In genomic region chr4:140845666-140846065, GRCm38 (mm10) we compare ENCODE assay signal across 23 mouse cellular contexts. TPM values are rescaled to one million over a fixed set of nuclear protein-coding genes. Genes with fewer than 3 reads are reported as not detected.
DNase-seq lines count a peak whose midpoint lies in the region; ATAC-seq and TF ChIP-seq lines count a peak whose summit lies in the region.
"Had no signal": no experiment of that assay in that cellular context is flagged by ENCODE, and none has a peak within 500 bp of the region (broad histone marks: within the 10 kb centered on the region; RNA-seq: fewer than 3 reads in every experiment).

Padi1 (minus strand) TSS chr4:140845778.

- H3K9ac ChIP-seq in midbrain, embryonic 14.5 days (replicated peaks; ENCODE audit: low read length) = no peak within 1 kb of the TSS
- no peak within 1 kb of the TSS for H3K9ac ChIP-seq in midbrain, embryonic 11.5 days (ENCODE audit: low read length)
- H3K9ac ChIP-seq in stomach, embryonic 16.5 days (ENCODE audit: low read length) = no peak within 1 kb of the TSS
- H3K9ac ChIP-seq in forebrain, postnatal 0 days = no peak within 1 kb of the TSS
- H3K9ac ChIP-seq: lung, embryonic 15.5 days had no signal

- WGBS in midbrain, embryonic 14.5 days = 70% methylated on average over 6 of the region's 6 CpGs
- WGBS in midbrain, embryonic 11.5 days = 86% methylated on average over 6 of the region's 6 CpGs
- WGBS in embryonic facial prominence, embryonic 10.5 days = 69% methylated on average over 6 of the region's 6 CpGs
- 68% methylated on average over 6 of the region's 6 CpGs for WGBS in stomach, embryonic 16.5 days
- WGBS in forebrain, postnatal 0 days = 68% methylated on average over 6 of the region's 6 CpGs

- no peaks in the 10 kb centered on the region for H3K27me3 ChIP-seq in midbrain, embryonic 14.5 days (ENCODE audit: control insufficient read depth, insufficient read depth, low read length)
- no peaks in the 10 kb centered on the region for H3K27me3 ChIP-seq in midbrain, embryonic 11.5 days (ENCODE audit: control insufficient read depth, insufficient read depth, low read length)
- no peaks in the 10 kb centered on the region for H3K27me3 ChIP-seq in embryonic facial prominence, embryonic 10.5 days (replicated peaks; ENCODE audit: low read depth, poor library complexity, severe bottlenecking)
- no peaks in the 10 kb centered on the region for H3K27me3 ChIP-seq in stomach, embryonic 16.5 days (ENCODE audit: control insufficient read depth, insufficient read depth, low read length)
- H3K27me3 ChIP-seq in forebrain, postnatal 0 days (ENCODE audit: insufficient read depth, low read length) = no peaks in the 10 kb centered on the region
- H3K27me3 ChIP-seq: lung, embryonic 15.5 days had no signal

- no peak within 1 kb of the TSS for H3K27ac ChIP-seq in midbrain, embryonic 14.5 days (replicated peaks; ENCODE audit: low read depth, low read length)
- H3K27ac ChIP-seq in midbrain, embryonic 11.5 days (ENCODE audit: low read depth, low read length) = no peak within 1 kb of the TSS
- H3K27ac ChIP-seq in embryonic facial prominence, embryonic 10.5 days (replicated peaks) = peak within 1 kb of the TSS; percentile 19; the same call in 1 of the 2 replicates
- no peak within 1 kb of the TSS for H3K27ac ChIP-seq in stomach, embryonic 16.5 days (ENCODE audit: low read length)
- H3K27ac ChIP-seq in forebrain, postnatal 0 days (ENCODE audit: low read depth, low read length) = no peak within 1 kb of the TSS
- H3K27ac ChIP-seq: lung, embryonic 15.5 days had no signal

- DNase-seq in kidney, postnatal 4 days = peak; percentile 30
- DNase-seq in kidney, adult 11 months = no peak
- DNase-seq in midbrain, embryonic 14.5 days = peak; percentile 24
- DNase-seq in midbrain, embryonic 11.5 days (ENCODE audit: low spot score, missing footprints) = no peak
- DNase-seq in embryonic facial prominence, embryonic 10.5 days (ENCODE audit: low spot score) = no peak
- DNase-seq in forebrain, postnatal 0 days = no peak
- DNase-seq: adrenal gland, postnatal 10 days; cerebellum, adult 18-20 months; cerebellum, postnatal 36 days; gastrocnemius, postnatal 14 days; heart, postnatal 10 days; kidney, adult 2 months; spleen, adult 18-20 months; thymus, postnatal 14 days had no signal

- no peaks in the 10 kb centered on the region for H3K36me3 ChIP-seq in midbrain, embryonic 14.5 days (ENCODE audit: control insufficient read depth, insufficient read depth, low read length)
- no peaks in the 10 kb centered on the region for H3K36me3 ChIP-seq in midbrain, embryonic 11.5 days (ENCODE audit: control insufficient read depth, insufficient read depth, low read length)
- no peaks in the 10 kb centered on the region for H3K36me3 ChIP-seq in embryonic facial prominence, embryonic 10.5 days (replicated peaks)
- H3K36me3 ChIP-seq in stomach, embryonic 16.5 days (ENCODE audit: control insufficient read depth, insufficient read depth, low read length) = no peaks in the 10 kb centered on the region
- H3K36me3 ChIP-seq in forebrain, postnatal 0 days (ENCODE audit: insufficient read depth) = no peaks in the 10 kb centered on the region
- H3K36me3 ChIP-seq: lung, embryonic 15.5 days had no signal

- no peak for TF ChIP-seq CTCF in forebrain, postnatal 0 days (IDR thresholded peaks at IDR 0.05; ENCODE audit: low read depth)

- H3K9me3 ChIP-seq in midbrain, embryonic 14.5 days (ENCODE audit: control insufficient read depth, low read length) = no peaks in the 10 kb centered on the region
- H3K9me3 ChIP-seq in midbrain, embryonic 11.5 days (ENCODE audit: control insufficient read depth, low read length) = no peaks in the 10 kb centered on the region
- H3K9me3 ChIP-seq in embryonic facial prominence, embryonic 10.5 days = no peaks in the 10 kb centered on the region
- no peaks in the 10 kb centered on the region for H3K9me3 ChIP-seq in stomach, embryonic 16.5 days (replicated peaks; ENCODE audit: control insufficient read depth, low read length)
- no peaks in the 10 kb centered on the region for H3K9me3 ChIP-seq in forebrain, postnatal 0 days (ENCODE audit: low read length)
- H3K9me3 ChIP-seq: lung, embryonic 15.5 days had no signal

- no peak within 1 kb of the TSS for H3K4me3 ChIP-seq in midbrain, embryonic 14.5 days (replicated peaks; ENCODE audit: low read depth, low read length)
- no peak within 1 kb of the TSS for H3K4me3 ChIP-seq in midbrain, embryonic 11.5 days (ENCODE audit: low read depth, low read length)
- H3K4me3 ChIP-seq in embryonic facial prominence, embryonic 10.5 days = no peak within 1 kb of the TSS
- no peak within 1 kb of the TSS for H3K4me3 ChIP-seq in stomach, embryonic 16.5 days (replicated peaks; ENCODE audit: low read length)
- no peak within 1 kb of the TSS for H3K4me3 ChIP-seq in forebrain, postnatal 0 days (ENCODE audit: low read depth, low read length)
- H3K4me3 ChIP-seq: lung, embryonic 15.5 days had no signal

- no peaks in the 10 kb centered on the region for H3K4me1 ChIP-seq in midbrain, embryonic 14.5 days (ENCODE audit: control insufficient read depth, insufficient read depth, low read length)
- H3K4me1 ChIP-seq in midbrain, embryonic 11.5 days (ENCODE audit: control insufficient read depth, insufficient read depth, low read length) = no peaks in the 10 kb centered on the region
- peaks cover 20% of the 10 kb centered on the region for H3K4me1 ChIP-seq in embryonic facial prominence, embryonic 10.5 days
- H3K4me1 ChIP-seq in stomach, embryonic 16.5 days (ENCODE audit: control insufficient read depth, insufficient read depth, low read length) = peaks cover 8% of the 10 kb centered on the region; the same call in 1 of the 2 replicates
- no peaks in the 10 kb centered on the region for H3K4me1 ChIP-seq in forebrain, postnatal 0 days (ENCODE audit: insufficient read depth)
- H3K4me1 ChIP-seq: lung, embryonic 15.5 days had no signal

- ATAC-seq in midbrain, embryonic 14.5 days (ENCODE audit: low FRiP score, low TSS enrichment) = no peak
- no peak for ATAC-seq in midbrain, embryonic 11.5 days (ENCODE audit: low FRiP score)
- ATAC-seq in stomach, embryonic 16.5 days (ENCODE audit: insufficient read depth, low FRiP score) = peak; percentile 42; the same call in 1 of the 2 replicates
- no peak; the same call in 1 of the 2 replicates for ATAC-seq in forebrain, postnatal 0 days
- ATAC-seq: hindbrain, embryonic 16.5 days; midbrain, embryonic 16.5 days had no signal

- no peak within 1 kb of the TSS for H3K4me2 ChIP-seq in midbrain, embryonic 14.5 days (ENCODE audit: low read length)
- H3K4me2 ChIP-seq in midbrain, embryonic 11.5 days = no peak within 1 kb of the TSS
- no peak within 1 kb of the TSS for H3K4me2 ChIP-seq in stomach, embryonic 16.5 days (ENCODE audit: low read depth, low read length)
- H3K4me2 ChIP-seq in forebrain, postnatal 0 days (ENCODE audit: low read depth) = no peak within 1 kb of the TSS
- H3K4me2 ChIP-seq: lung, embryonic 15.5 days had no signal

RNA-seq across cellular contexts. Expression of gene Padi1, which starts in this region (rescaled TPM):
- 0.12 TPM in 1 of 2 replicates, not detected in the other for polyA plus RNA-seq in midbrain, embryonic 14.5 days (2014; fragmentation: Nextera tagmentation; extraction: Ambion mirVana)
- polyA plus RNA-seq in midbrain, embryonic 11.5 days (2014; fragmentation: Nextera tagmentation; extraction: Ambion mirVana) = 0.04 and 0.07 TPM in 2 replicates
- 0.10 and 0.22 TPM in 2 replicates for polyA plus RNA-seq in embryonic facial prominence, embryonic 10.5 days (2016; fragmentation: Nextera tagmentation; extraction: Ambion mirVana)
- 0.31 and 0.91 TPM in 2 replicates for polyA plus RNA-seq in stomach, embryonic 16.5 days (2015; fragmentation: Nextera tagmentation; extraction: Ambion mirVana)
- total RNA-seq in forebrain, postnatal 0 days (2014; rRNA removed) = 0.08 and 0.10 TPM in 2 replicates
- 0.06 and 0.08 TPM in 2 replicates for polyA plus RNA-seq in forebrain, postnatal 0 days (2015; fragmentation: Nextera tagmentation; extraction: Ambion mirVana)
- total RNA-seq: adrenal gland, postnatal 10 days; heart, adult 8-10 months; heart, postnatal 10 days; layer of hippocampus, postnatal 25 days; left cerebral cortex, postnatal 14 days; liver, adult 2 months had no signal
- polyA plus RNA-seq: hindbrain, embryonic 16.5 days; liver, adult 2 months; neural tube, embryonic 11.5 days had no signal

Comparison
In these comparisons a context has a peak if more than half of its experiments do, and no peak if none do; other contexts are left out.
1. DNase-seq: peak in kidney, postnatal 4 days (2 of 2); none in kidney, adult 11 months (single experiment), midbrain, embryonic 11.5 days (single experiment), embryonic facial prominence, embryonic 10.5 days (single experiment) and forebrain, postnatal 0 days (single experiment).
2. Peak in DNase-seq in midbrain, embryonic 14.5 days; RNA of the gene not detected or under 1 TPM.
3. Peak in ATAC-seq in stomach, embryonic 16.5 days; RNA of the gene not detected or under 1 TPM.